Mouse (Mus musculus): ENCODE measurements around the gene Gm20388. TPM values are rescaled to one million over a fixed set of nuclear protein-coding genes. Genes with fewer than 3 reads are reported as not detected.

The Gm20388 gene
- total and polyA plus RNA-seq, 2 experiments from 2014 or later, result 17.3 TPM; not detected in 1

GRCm38 (mm10) chr8:120493508-120494464, 583.1 kb downstream of the Gm20388 start:
- no peak for TF ChIP-seq CTCF (IDR thresholded peaks at IDR 0.05; ENCODE audit: low read depth)
- TF ChIP-seq EP300 (IDR thresholded peaks at IDR 0.05; ENCODE audit: low read depth), result no peak
- H3K27me3 ChIP-seq (ENCODE audit: control insufficient read depth, insufficient read depth, low read length), result no peaks in the 10 kb centered on the region
- peak overlapping the region; percentile 26; the same call in 1 of the 2 replicates for H3K27ac ChIP-seq (ENCODE audit: low read depth)
- no peaks in the 10 kb centered on the region for H3K36me3 ChIP-seq (replicated peaks; ENCODE audit: control insufficient read depth, insufficient read depth, low read length)
- no peak overlapping the region for H3K4me2 ChIP-seq (ENCODE audit: low read depth, low read length)
- ATAC-seq (ENCODE audit: insufficient read depth, low read depth) (no peak), DNase-seq (ENCODE audit: low spot score) (no peak)
- peaks cover 79% of the 10 kb centered on the region for H3K4me1 ChIP-seq (ENCODE audit: control insufficient read depth, insufficient read depth)
- no peak overlapping the region for H3K4me3 ChIP-seq (ENCODE audit: low read depth, low read length)
- 53% methylated on average over 16 of the region's 16 CpGs for WGBS
- no peaks in the 10 kb centered on the region for H3K9me3 ChIP-seq (replicated peaks; ENCODE audit: control insufficient read depth, low read length)
- no peak overlapping the region for H3K9ac ChIP-seq (replicated peaks; ENCODE audit: low read depth, low read length)

GRCm38 (mm10) chr8:120494903-120495302, 584.3 kb downstream of the Gm20388 start:
- peaks cover 81% of the 10 kb centered on the region for H3K4me1 ChIP-seq (ENCODE audit: control insufficient read depth, insufficient read depth)
- DNase-seq (ENCODE audit: low spot score), result no peak
- H3K27me3 ChIP-seq (ENCODE audit: control insufficient read depth, insufficient read depth, low read length), result no peaks in the 10 kb centered on the region
- 0 out of 2 replicates have a peak, but pooled peaks have one; percentile 7 for ATAC-seq (ENCODE audit: insufficient read depth, low read depth)
- no peaks in the 10 kb centered on the region for H3K9me3 ChIP-seq (replicated peaks; ENCODE audit: control insufficient read depth, low read length)
- 8% methylated on average over 15 of the region's 15 CpGs for WGBS
- H3K4me3 ChIP-seq (ENCODE audit: low read depth, low read length), result no peak overlapping the region
- TF ChIP-seq CTCF (IDR thresholded peaks at IDR 0.05; ENCODE audit: low read depth), result no peak
- H3K4me2 ChIP-seq (ENCODE audit: low read depth, low read length), result peak overlapping the region; percentile 27; the same call in 1 of the 2 replicates
- 0 out of 2 replicates have a peak overlapping the region, but pooled peaks have one; percentile 13 for H3K9ac ChIP-seq (replicated peaks; ENCODE audit: low read depth, low read length)
- H3K36me3 ChIP-seq (replicated peaks; ENCODE audit: control insufficient read depth, insufficient read depth, low read length), result no peaks in the 10 kb centered on the region
- peak overlapping the region; percentile 26 for H3K27ac ChIP-seq (ENCODE audit: low read depth)

- WGBS, result 61% methylated on average over 5 of the region's 5 CpGs
- H3K9me3 ChIP-seq (replicated peaks; ENCODE audit: control insufficient read depth, low read length), result no peaks in the 10 kb centered on the region
- H3K27ac ChIP-seq (ENCODE audit: low read depth), result peak overlapping the region; percentile 26
- H3K4me3 ChIP-seq (ENCODE audit: low read depth, low read length), result no peak overlapping the region
- no peaks in the 10 kb centered on the region for H3K36me3 ChIP-seq (replicated peaks; ENCODE audit: control insufficient read depth, insufficient read depth, low read length)
- peak overlapping the region; percentile 27; the same call in 1 of the 2 replicates for H3K4me2 ChIP-seq (ENCODE audit: low read depth, low read length)
- no peaks in the 10 kb centered on the region for H3K27me3 ChIP-seq (ENCODE audit: control insufficient read depth, insufficient read depth, low read length)
- H3K4me1 ChIP-seq (ENCODE audit: control insufficient read depth, insufficient read depth), result peaks cover 76% of the 10 kb centered on the region
- DNase-seq (ENCODE audit: low spot score) (no peak), ATAC-seq (ENCODE audit: insufficient read depth, low read depth) (no peak)
- no peak for TF ChIP-seq EP300 (IDR thresholded peaks at IDR 0.05; ENCODE audit: low read depth)
- no peak for TF ChIP-seq CTCF (IDR thresholded peaks at IDR 0.05; ENCODE audit: low read depth)
- 0 out of 2 replicates have a peak overlapping the region, but pooled peaks have one; percentile 13 for H3K9ac ChIP-seq (replicated peaks; ENCODE audit: low read depth, low read length)
Observed at GRCm38 (mm10) chr8:120495461-120495860, 584.8 kb downstream of the Gm20388 start.

GRCm38 (mm10) chr8:120496478-120496877, 585.8 kb downstream of the Gm20388 start:
- Histone ChIP-seq H3K36me3 (replicated peaks; ENCODE audit: control insufficient read depth, insufficient read depth, low read length) (no peaks in the 10 kb centered on the region), H3K4me3 (ENCODE audit: low read depth, low read length) (no peak overlapping the region), H3K27me3 (ENCODE audit: control insufficient read depth, insufficient read depth, low read length) (no peaks in the 10 kb centered on the region), H3K9me3 (replicated peaks; ENCODE audit: control insufficient read depth, low read length) (no peaks in the 10 kb centered on the region), H3K27ac (ENCODE audit: low read depth) (no peak overlapping the region), H3K4me2 (ENCODE audit: low read depth, low read length) (no peak overlapping the region), H3K9ac (replicated peaks; ENCODE audit: low read depth, low read length) (no peak overlapping the region), H3K4me1 (ENCODE audit: control insufficient read depth, insufficient read depth) (peaks cover 73% of the 10 kb centered on the region)
- TF ChIP-seq EP300 (IDR thresholded peaks at IDR 0.05; ENCODE audit: low read depth) (no peak), CTCF (IDR thresholded peaks at IDR 0.05; ENCODE audit: low read depth) (no peak)
- ATAC-seq (ENCODE audit: insufficient read depth, low read depth), result no peak
- DNase-seq (ENCODE audit: low spot score), result no peak
- WGBS, result 98% methylated on average over 15 of the region's 15 CpGs

- TF ChIP-seq CTCF (IDR thresholded peaks at IDR 0.05; ENCODE audit: low read depth) (no peak), EP300 (IDR thresholded peaks at IDR 0.05; ENCODE audit: low read depth) (no peak)
- Histone ChIP-seq H3K9ac (replicated peaks; ENCODE audit: low read depth, low read length) (no peak overlapping the region; the same call in 1 of the 2 replicates), H3K27me3 (ENCODE audit: control insufficient read depth, insufficient read depth, low read length) (no peaks in the 10 kb centered on the region), H3K4me3 (ENCODE audit: low read depth, low read length) (no peak overlapping the region), H3K4me2 (ENCODE audit: low read depth, low read length) (peak overlapping the region; percentile 21; the same call in 1 of the 2 replicates), H3K27ac (ENCODE audit: low read depth) (peak overlapping the region; percentile 77; the same call in 1 of the 2 replicates), H3K9me3 (replicated peaks; ENCODE audit: control insufficient read depth, low read length) (no peaks in the 10 kb centered on the region), H3K4me1 (ENCODE audit: control insufficient read depth, insufficient read depth) (peaks cover 64% of the 10 kb centered on the region), H3K36me3 (replicated peaks; ENCODE audit: control insufficient read depth, insufficient read depth, low read length) (no peaks in the 10 kb centered on the region)
- WGBS, result 59% methylated on average over 11 of the region's 11 CpGs
- ATAC-seq (ENCODE audit: insufficient read depth, low read depth), result no peak
- no peak for DNase-seq (ENCODE audit: low spot score)
Observed at GRCm38 (mm10) chr8:120497503-120497946, 586.9 kb downstream of the Gm20388 start.
